Mouse (Mus musculus): ENCODE data around the gene Itpr1. TPM values are rescaled to one million over a fixed set of nuclear protein-coding genes. Genes with fewer than 3 reads are reported as not detected.

Itpr1 gene
- polyA plus RNA-seq, 1 experiment: 4.4 TPM

GRCm38 (mm10) chr6:108211896-108212880 is 708 bp upstream of the Itpr1 start:
- DNase-seq (ENCODE audit: low read depth, low spot score): no peak
- WGBS: 3% methylated on average over 36 of the region's 36 CpGs

- 8% methylated on average over 27 of the region's 29 CpGs for WGBS
- no peak for DNase-seq (ENCODE audit: low read depth, low spot score)
Observed at GRCm38 (mm10) chr6:108213481-108214293, 791 bp downstream of the Itpr1 start.

GRCm38 (mm10) chr6:108214294-108214925 is 1.5 kb downstream of the Itpr1 start:
- 35% methylated on average over 10 of the region's 10 CpGs for WGBS

GRCm38 (mm10) chr6:108216091-108216490 is 3.2 kb downstream of the Itpr1 start:
- 71% methylated on average over 5 of the region's 5 CpGs for WGBS

More at GRCm38 (mm10) chr6:108214294-108214925, 1.5 kb downstream of the Itpr1 start:
- no peak for DNase-seq (ENCODE audit: low read depth, low spot score)

GRCm38 (mm10) chr6:108216832-108217231 is 3.9 kb downstream of the Itpr1 start:
- WGBS: 84% methylated on average over 8 of the region's 8 CpGs

More at GRCm38 (mm10) chr6:108216091-108216490, 3.2 kb downstream of the Itpr1 start:
- DNase-seq (ENCODE audit: low read depth, low spot score): no peak

GRCm38 (mm10) chr6:108217987-108218386 is 5.1 kb downstream of the Itpr1 start:
- no peak for DNase-seq (ENCODE audit: low read depth, low spot score)

More at GRCm38 (mm10) chr6:108216832-108217231, 3.9 kb downstream of the Itpr1 start:
- no peak for DNase-seq (ENCODE audit: low read depth, low spot score)

GRCm38 (mm10) chr6:108222435-108222834 is 9.5 kb downstream of the Itpr1 start:
- WGBS: 48% methylated on average over 5 of the region's 5 CpGs
- DNase-seq (ENCODE audit: low read depth, low spot score): no peak

More at GRCm38 (mm10) chr6:108217987-108218386, 5.1 kb downstream of the Itpr1 start:
- WGBS: 89% methylated on average over 3 of the region's 3 CpGs

- 89% methylated on average over 5 of the region's 5 CpGs for WGBS
Observed at GRCm38 (mm10) chr6:108222875-108223274, 10.0 kb downstream of the Itpr1 start.

GRCm38 (mm10) chr6:108224361-108224760 is 11.5 kb downstream of the Itpr1 start:
- no peak for DNase-seq (ENCODE audit: low read depth, low spot score)
- WGBS: 85% methylated on average over 4 of the region's 4 CpGs

More at GRCm38 (mm10) chr6:108222875-108223274, 10.0 kb downstream of the Itpr1 start:
- no peak for DNase-seq (ENCODE audit: low read depth, low spot score)

- 62% methylated on average over 2 of the region's 2 CpGs for WGBS
- DNase-seq (ENCODE audit: low read depth, low spot score): no peak
Observed at GRCm38 (mm10) chr6:108225027-108225426, 12.1 kb downstream of the Itpr1 start.

GRCm38 (mm10) chr6:108226230-108226629 is 13.3 kb downstream of the Itpr1 start:
- DNase-seq (ENCODE audit: low read depth, low spot score): no peak

GRCm38 (mm10) chr6:108227461-108227860 is 14.6 kb downstream of the Itpr1 start:
- 94% methylated on average over 6 of the region's 6 CpGs for WGBS
- no peak for DNase-seq (ENCODE audit: low read depth, low spot score)

More at GRCm38 (mm10) chr6:108226230-108226629, 13.3 kb downstream of the Itpr1 start:
- 77% methylated on average over 7 of the region's 7 CpGs for WGBS

GRCm38 (mm10) chr6:108228048-108228447 is 15.2 kb downstream of the Itpr1 start:
- 74% methylated on average over 6 of the region's 6 CpGs for WGBS
- DNase-seq (ENCODE audit: low read depth, low spot score): no peak

- WGBS: 48% methylated on average over 2 of the region's 2 CpGs
- no peak for DNase-seq (ENCODE audit: low read depth, low spot score)
Observed at GRCm38 (mm10) chr6:108228601-108229000, 15.7 kb downstream of the Itpr1 start.

GRCm38 (mm10) chr6:108230608-108231007 is 17.7 kb downstream of the Itpr1 start:
- WGBS: 85% methylated on average over 3 of the region's 3 CpGs
- DNase-seq (ENCODE audit: low read depth, low spot score): no peak

GRCm38 (mm10) chr6:108231892-108232710 is 19.2 kb downstream of the Itpr1 start:
- WGBS: 78% methylated on average over 11 of the region's 11 CpGs
- DNase-seq (ENCODE audit: low read depth, low spot score): no peak

GRCm38 (mm10) chr6:108233070-108233469 is 20.2 kb downstream of the Itpr1 start:
- WGBS: 39% methylated on average over 6 of the region's 6 CpGs
- DNase-seq (ENCODE audit: low read depth, low spot score): no peak

GRCm38 (mm10) chr6:108234536-108234935 is 21.6 kb downstream of the Itpr1 start:
- 76% methylated on average over 6 of the region's 6 CpGs for WGBS
- no peak for DNase-seq (ENCODE audit: low read depth, low spot score)

GRCm38 (mm10) chr6:108235680-108236123 is 22.8 kb downstream of the Itpr1 start:
- no peak for DNase-seq (ENCODE audit: low read depth, low spot score)
- WGBS: 53% methylated on average over 13 of the region's 13 CpGs
